Mouse (Mus musculus): ENCODE data around the gene Rasgrf2.
A peak's percentile ranks its signal among the peaks of the same experiment; 100 is the strongest.
"Not testable (repeated sequence)": the region's sequence is repeated elsewhere in the genome, so short reads cannot be mapped to it uniquely, and the experiment has no call there.

Gene Rasgrf2

DNA sequence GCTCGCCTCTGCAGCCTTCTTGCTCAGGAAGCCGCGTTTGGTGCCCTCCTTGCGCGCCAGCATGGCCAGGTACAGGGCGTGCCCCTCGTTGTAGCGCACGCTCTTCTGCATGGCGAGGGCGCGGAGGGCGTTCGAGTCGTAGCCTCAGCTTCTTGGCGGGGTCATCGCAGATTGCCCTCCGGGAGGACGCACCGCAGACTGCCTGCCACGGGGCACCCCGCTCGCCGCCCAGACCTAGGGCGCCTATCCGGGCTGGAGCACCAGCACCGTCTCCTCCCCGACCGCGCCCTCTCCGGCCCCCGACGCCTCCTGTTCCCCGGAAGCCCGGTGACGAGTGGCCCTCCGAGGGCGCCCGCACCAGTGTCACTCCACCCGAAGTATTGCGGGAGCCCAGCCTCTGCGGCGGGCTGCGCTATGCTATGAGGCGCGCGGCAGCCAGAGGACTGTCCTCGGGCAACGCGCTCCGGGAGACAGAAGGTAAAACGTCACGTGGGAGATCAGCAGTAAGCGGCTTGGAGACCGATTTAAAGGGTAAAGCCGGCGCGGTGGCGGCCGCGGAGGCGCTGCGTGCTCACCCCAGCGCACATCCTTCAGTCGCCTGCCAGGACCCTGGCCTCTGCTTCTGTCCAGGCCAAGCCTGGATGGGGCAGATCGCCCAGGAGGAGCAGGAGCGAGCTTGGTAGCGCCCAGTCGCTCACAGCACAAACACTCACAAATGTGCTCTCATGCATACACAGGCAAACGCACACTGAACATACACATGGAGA is at the start of gene Rasgrf2:
Gene Rasgrf2, minus strand, starts transcription at position 273 of the 767 bp plus-strand sequence.
- no peak for DNase-seq (ENCODE audit: low spot score)

- not testable (repeated sequence) for DNase-seq (ENCODE audit: low spot score)
Observed at GRCm38 (mm10) chr13:92172686-92173085, 41.2 kb upstream of the Rasgrf2 start.

GRCm38 (mm10) chr13:92150551-92150950 is 19.1 kb upstream of the Rasgrf2 start:
- DNase-seq (ENCODE audit: low spot score), result peak; percentile 87

GRCm38 (mm10) chr13:92148858-92149257 is 17.4 kb upstream of the Rasgrf2 start:
- no peak for DNase-seq (ENCODE audit: low spot score)

DNA sequence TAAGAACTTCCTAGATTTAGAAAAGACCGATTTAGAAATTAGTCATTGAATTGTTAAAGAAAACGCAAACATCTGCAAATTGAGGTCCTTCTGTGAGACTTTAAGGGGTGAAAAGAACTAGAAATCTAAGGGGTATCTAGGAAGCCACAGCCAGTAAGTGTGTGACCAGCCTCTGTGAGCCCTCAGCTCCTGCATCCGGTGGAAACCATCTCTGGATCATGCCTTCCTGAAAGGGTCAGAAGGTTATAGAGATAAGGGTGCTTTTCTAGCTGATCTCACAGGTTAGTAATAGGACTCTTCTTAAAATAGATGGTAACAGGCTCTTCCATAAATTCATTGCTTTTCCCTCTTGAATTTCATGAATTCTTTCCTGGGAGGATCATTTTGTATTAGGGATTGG is 3.3 kb upstream of the Rasgrf2 start:
- no peak for DNase-seq (ENCODE audit: low spot score)

DNA sequence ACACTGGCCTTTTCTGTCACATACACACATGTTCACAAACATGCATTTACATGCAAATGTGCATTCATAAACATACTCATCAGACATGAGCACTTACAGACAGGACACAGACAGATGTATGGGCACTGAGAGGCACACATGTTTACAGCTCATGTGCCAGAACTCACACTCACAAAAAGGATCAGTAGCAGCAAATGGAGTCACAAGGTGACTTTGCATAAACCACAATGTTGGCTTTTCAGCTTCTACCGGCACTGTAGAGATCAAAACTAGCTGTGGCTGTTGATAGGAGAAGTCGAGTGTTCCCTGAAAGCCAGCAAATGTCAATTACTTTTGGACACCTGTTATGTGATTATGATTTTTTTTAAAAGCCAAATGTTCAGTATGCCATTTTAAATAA is 1.1 kb upstream of the Rasgrf2 start:
- DNase-seq (ENCODE audit: low spot score), result no peak

DNA sequence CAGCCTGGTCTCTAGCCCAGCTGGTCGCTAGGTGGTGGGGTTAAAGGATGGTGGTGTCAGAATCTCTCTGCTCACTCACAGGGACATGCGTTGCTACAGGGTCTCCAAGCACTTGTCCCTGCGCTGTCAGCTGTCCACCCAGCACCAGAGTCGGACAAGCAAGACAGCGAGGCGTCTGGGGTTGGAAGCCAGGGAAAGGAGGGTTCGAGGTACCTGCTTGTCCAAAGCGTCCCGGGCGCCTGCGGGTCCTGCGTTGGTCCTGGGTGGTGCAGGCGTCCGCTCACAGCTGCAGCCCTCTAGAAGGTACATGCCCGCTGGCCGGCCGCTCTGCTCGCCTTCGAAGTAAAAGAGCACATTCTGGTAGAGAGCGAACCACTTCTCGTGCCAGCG is 467 bp downstream of the Rasgrf2 start:
- DNase-seq (ENCODE audit: low spot score), result no peak

DNA sequence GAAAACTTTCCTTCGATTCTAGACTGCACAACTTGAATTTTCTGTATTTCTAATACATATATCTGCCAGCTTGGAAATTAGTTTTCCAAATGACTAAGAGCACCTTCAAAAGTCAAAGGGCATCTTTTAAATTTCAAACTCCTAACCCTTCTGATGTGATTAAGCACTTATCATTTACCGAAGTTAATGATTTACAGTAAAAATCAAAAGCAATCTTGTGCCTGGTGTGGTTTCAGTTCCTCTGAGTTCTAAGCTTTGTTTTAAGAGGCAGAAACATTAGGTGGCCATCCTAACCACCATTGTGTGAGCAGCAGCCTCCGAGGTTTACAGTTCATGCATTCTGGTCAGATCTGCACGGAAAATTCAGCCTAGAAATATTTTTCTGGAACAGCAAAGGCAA is 1.6 kb downstream of the Rasgrf2 start:
- DNase-seq (ENCODE audit: low spot score), result no peak

DNA sequence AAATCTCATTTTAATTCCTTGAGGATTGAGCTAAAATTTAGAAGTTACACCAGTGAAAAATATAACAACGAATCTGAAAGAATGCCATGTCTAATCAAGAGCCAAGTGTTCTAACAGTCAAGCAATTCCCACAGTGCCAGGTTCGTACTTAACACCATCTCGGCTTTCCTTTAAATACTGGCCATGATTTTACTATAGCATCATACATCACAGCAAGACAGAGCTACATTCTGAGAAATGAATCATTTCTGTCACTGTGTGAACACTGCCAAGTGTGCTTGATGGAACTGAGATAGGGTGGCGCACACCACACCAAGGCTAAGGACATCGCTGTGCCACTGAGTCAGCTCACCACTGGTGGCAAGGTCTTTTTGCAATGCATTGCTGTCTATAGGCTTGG is 5.6 kb downstream of the Rasgrf2 start:
- no peak for DNase-seq (ENCODE audit: low spot score)

- no peak for DNase-seq (ENCODE audit: low spot score)
Observed at GRCm38 (mm10) chr13:92119623-92120022, 11.8 kb downstream of the Rasgrf2 start.

DNA sequence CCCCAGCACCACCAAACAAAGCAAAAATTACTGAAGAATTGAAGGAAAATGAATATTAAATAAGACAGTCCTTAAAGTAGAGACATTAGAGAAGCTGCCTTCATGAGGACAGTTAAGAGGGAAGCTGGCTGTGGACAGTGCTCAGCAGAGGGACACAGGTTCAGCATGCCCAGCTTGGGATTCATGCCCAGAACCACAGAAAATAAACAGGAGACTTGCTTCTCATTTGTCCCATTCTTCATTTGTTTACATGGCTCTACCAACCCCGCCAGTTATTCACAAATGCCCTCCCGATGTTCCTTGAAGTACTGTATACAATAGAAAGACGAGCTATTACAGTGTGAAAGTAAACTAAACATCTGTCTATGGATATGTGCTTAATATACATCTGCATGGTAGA is 17.4 kb downstream of the Rasgrf2 start:
- no peak for DNase-seq (ENCODE audit: low spot score)

- DNase-seq (ENCODE audit: low spot score), result no peak
Observed at GRCm38 (mm10) chr13:92108237-92108636, 23.2 kb downstream of the Rasgrf2 start.

DNA sequence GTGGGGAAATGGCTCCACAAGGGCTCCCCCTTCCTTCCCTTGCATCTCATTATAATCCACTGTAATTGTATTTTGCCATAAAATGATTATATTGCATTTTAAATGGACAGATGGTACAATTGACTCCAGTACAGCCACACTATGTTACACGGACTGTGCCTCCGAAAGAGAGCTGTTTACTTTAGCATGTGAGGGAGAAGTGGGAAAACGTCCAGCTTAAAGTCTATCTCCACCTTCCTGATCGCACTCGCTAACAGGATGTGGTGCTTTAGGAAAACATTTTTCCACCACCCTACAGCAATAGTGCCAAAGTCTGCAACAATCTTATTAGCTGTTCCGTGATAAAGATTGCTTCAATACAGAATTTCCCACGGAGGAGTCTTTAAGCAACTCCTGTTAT is 27.2 kb downstream of the Rasgrf2 start:
- no peak for DNase-seq (ENCODE audit: low spot score)

- DNase-seq (ENCODE audit: low spot score), result peak; percentile 73
Observed at GRCm38 (mm10) chr13:92098484-92098883, 33.0 kb downstream of the Rasgrf2 start.

GRCm38 (mm10) chr13:92095131-92096090 is 36.0 kb downstream of the Rasgrf2 start:
- peak; percentile 26 for DNase-seq (ENCODE audit: low spot score)

DNA sequence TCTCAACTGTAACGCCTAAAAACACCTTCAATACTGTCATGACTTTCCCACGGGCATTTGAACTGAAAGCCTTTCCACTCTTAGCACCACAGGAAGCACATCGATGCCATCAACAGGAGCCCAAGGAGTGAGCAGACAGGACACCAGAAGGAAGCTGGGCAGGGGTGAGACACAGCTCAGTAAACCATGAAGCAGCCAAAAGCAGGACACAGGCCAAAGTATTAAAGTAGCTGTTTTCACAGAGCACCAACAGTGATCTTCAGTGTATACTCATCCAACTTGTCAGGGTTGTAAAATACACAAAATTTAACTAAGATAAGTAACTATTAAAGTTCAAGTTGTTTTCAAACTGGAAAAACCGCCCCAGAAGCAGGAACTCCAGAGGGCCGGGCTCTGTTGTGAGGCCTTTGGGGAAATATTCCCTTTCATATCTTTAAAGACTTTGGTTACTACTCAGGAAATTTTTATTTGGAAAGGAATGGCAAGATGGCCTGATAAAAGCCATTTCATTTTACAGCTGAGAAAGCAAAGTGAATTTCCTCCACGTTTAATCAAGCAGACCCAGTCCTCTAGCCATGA is 37.7 kb downstream of the Rasgrf2 start:
- no peak for DNase-seq (ENCODE audit: low spot score)

DNA sequence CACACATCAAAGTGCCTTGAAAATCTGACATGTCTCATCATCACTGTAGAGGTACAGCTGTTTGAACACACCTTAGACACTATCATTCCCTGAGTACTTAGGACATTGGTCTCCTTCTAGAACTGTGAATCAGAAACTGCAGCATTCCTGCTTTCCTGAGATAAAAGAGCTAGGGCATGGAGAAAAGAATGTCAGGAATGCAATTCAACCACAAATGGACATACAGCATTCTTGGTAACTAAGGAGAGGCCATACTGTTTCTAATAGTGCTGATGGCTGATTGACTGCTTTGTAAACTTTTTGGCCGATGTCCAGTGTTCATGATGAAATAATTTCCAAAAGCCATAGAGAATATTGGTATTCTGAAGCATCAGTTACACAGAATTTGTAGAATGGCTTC is 58.3 kb downstream of the Rasgrf2 start:
- no peak for DNase-seq (ENCODE audit: low spot score)

DNA sequence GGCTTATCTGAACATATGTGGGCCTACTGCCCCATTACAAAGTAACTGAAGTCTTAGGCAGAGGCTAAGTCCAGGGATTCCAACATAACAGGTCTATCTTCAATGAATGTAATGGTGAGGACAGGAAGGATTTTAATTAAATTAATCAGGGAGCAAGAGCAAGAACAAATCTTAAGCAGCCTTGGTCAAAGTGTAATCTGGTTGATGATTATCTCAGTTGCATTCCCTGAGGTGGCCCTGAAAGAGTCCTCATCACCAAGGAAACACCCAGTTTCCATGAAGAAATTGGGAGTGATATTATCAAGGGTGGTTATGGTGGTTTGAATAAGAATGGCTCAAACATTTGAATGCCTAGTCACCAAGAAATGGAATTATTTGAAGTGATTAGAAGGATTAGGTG is 62.8 kb downstream of the Rasgrf2 start:
- no peak for DNase-seq (ENCODE audit: low spot score)

GRCm38 (mm10) chr13:92067831-92068230 is 63.6 kb downstream of the Rasgrf2 start:
- peak; percentile 16 for DNase-seq (ENCODE audit: low spot score)

GRCm38 (mm10) chr13:92053748-92054147 is 77.7 kb downstream of the Rasgrf2 start:
- no peak for DNase-seq (ENCODE audit: low spot score)

DNA sequence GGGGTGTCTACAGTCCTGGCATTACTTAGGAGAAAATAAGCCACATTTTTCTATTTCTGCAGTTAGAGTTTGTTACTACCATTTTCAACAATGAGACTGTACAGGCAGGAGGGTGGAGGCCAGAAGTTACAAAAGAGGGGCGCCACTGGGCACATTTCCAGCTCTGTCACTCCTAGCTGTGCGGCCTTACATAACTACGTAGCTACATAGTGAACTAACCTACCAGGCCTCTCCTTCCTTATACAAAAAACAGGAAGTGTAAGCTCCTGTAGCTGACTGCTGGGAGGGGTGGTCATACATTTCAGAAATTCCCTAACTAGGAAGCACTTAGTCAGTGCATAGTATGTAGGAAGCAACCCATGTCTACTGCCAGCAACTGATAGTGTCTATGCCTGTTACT is 78.5 kb downstream of the Rasgrf2 start:
- no peak for DNase-seq (ENCODE audit: low spot score)

- no peak for DNase-seq (ENCODE audit: low spot score)
Observed at GRCm38 (mm10) chr13:92051216-92051615, 80.2 kb downstream of the Rasgrf2 start.
